Mouse (Mus musculus) E14TG2a.4 (cell line): ENCODE measurements at regions not wholly inside any gene's neighbourhood (a gene's known extent, or its start where the extent isn't known, plus 50 kb on each side); places are given as distances from the start of the nearest gene placed in this dataset.

Experiments used
- CTCF ChIP-seq: conservative IDR thresholded peaks from 2 replicates; pipeline ENCODE4 v1.5.1; 2014; ENCODE audit warnings: low read length
- NANOG ChIP-seq: IDR thresholded peaks from 2 replicates; pipeline ENCODE4 v1.6.1; 2014; ENCODE audit warnings: borderline replicate concordance, low read length, mixed read lengths

DNA sequence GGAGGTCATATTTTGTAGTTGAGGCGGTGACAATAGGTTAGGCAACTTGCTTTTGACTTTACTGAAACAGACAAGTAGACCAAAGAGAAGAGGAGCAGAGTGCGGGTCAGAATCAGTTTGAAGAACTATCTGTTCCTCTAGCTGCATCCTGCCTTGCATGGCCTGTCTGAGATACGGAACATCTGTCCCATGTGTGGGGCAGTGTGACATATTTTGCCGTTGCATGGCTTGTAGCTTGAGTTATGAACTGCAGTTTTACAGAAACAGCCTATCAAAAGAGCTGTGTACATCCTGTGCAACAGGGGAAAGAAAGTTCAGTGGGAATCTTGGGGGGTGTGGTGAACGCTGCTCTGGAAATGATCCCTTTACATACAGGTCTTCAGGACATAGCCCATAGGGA, 718.9 kb upstream of the Igfbp3 start:
- TF ChIP-seq CTCF (no peak), NANOG (no peak)
